Mouse (Mus musculus): ENCODE measurements around the gene Olfr1189.
"Not testable (repeated sequence)": the region's sequence is repeated elsewhere in the genome, so short reads cannot be mapped to it uniquely, and the experiment has no call there.

Olfr1189 gene

DNA sequence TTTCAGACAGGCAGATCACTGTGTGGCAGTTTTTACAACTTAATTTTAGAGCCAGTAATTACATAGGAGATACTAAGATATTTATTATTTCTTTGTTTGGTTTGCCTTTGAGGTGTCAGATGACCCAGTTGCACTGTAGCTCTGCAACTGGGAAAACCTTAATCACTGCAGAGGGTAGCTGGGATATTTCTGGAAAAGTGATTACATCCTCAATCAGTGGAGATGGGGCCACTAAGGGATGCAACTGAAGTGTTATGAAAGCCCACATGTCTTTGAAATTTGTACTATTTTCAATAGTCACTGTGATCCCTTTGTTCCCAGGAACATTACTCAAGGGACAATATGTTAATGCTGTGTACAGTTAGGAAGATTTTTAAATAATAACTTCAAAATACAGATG is at the start of gene Olfr1189:
TSS of gene Olfr1189 (plus strand) at position 301 of the 400 bp plus-strand sequence.
- DNase-seq (ENCODE audit: low spot score): no peak

GRCm38 (mm10) chr2:88556635-88557034 is 29.6 kb upstream of the Olfr1189 start, which contains the start of gene Olfr1188:
Gene Olfr1188, plus strand, starts transcription at chr2:88556935.
- DNase-seq (ENCODE audit: low spot score): no peak

DNA sequence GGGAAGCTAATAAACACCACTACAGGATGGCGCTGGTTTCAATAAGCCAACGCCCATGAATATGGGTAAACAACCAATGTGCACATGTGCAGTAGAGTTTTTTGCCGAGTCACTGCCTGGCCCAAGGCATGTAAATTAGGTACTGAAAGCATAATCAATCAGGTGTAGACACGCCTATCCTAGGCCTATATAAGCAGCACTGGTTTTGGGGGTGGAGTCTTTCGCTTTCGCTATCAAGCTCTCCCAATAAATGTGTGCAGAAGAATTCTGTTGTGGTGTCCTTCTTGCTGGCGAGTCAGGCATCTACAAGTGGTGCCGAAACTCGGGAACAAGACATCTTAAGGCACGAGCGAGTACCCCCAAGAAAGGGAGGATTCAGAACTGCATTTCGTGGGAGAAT is 13.6 kb upstream of the Olfr1189 start:
- DNase-seq (ENCODE audit: low spot score): not testable (repeated sequence)

- not testable (repeated sequence) for DNase-seq (ENCODE audit: low spot score)
These were observed 54.0 kb downstream of the Olfr1189 start, which contains the start of gene Olfr1191-ps1 for GRCm38 (mm10) chr2:88640242-88640641. Gene Olfr1191-ps1, plus strand, starts transcription at chr2:88640542.
